12 mouse cellular contexts compared by ENCODE assay signal in genomic region chr9:56882818-56883217, GRCm38 (mm10). TPM values are rescaled to one million over a fixed set of nuclear protein-coding genes. Genes with fewer than 3 reads are reported as not detected.
A peak's percentile ranks its signal among the peaks of the same experiment; 100 is the strongest.
DNase-seq lines count a peak whose midpoint lies in the region; ATAC-seq and TF ChIP-seq lines count a peak whose summit lies in the region.
"Had no signal": no experiment of that assay in that cellular context is flagged by ENCODE, and none has a peak within 500 bp of the region (broad histone marks: within the 10 kb centered on the region; RNA-seq: fewer than 3 reads in every experiment).

No protein-coding gene starts in this region.

- 36% methylated on average over 12 of the region's 12 CpGs for WGBS in limb, embryonic 14.5 days

- no peaks in the 10 kb centered on the region for H3K9me3 ChIP-seq in limb, embryonic 14.5 days (ENCODE audit: control insufficient read depth, low read length)
- H3K9me3 ChIP-seq: forebrain, embryonic 12.5 days had no signal

- H3K9ac ChIP-seq in limb, embryonic 14.5 days (ENCODE audit: low read depth, low read length, severe bottlenecking) = no peak overlapping the region
- H3K9ac ChIP-seq: forebrain, embryonic 12.5 days had no signal

- peak; percentile 21 for DNase-seq in lung, postnatal 36 days
- no peak for DNase-seq in lung, postnatal 10 days
- peak; percentile 52 for DNase-seq in gastrocnemius, postnatal 10 days
- peak; percentile 74 for DNase-seq in heart, postnatal 10 days
- peak; percentile 74 for DNase-seq in limb, embryonic 14.5 days (ENCODE audit: low spot score)
- DNase-seq in cerebellum, adult 11 months = no peak
- DNase-seq: cerebellum, adult 8-10 months had no signal

- H3K36me3 ChIP-seq in limb, embryonic 14.5 days (ENCODE audit: control insufficient read depth, insufficient read depth, low read length) = peaks cover 45% of the 10 kb centered on the region
- H3K36me3 ChIP-seq: forebrain, embryonic 12.5 days had no signal

- TF ChIP-seq POLR2A in limb, embryonic 14.5 days (IDR thresholded peaks at IDR 0.05; ENCODE audit: borderline replicate concordance, extremely low read depth, insufficient read depth, insufficient read length) = no peak

- peaks cover 39% of the 10 kb centered on the region for H3K4me1 ChIP-seq in limb, embryonic 14.5 days (ENCODE audit: control insufficient read depth, insufficient read depth, low read length)
- H3K4me1 ChIP-seq: forebrain, embryonic 12.5 days had no signal

- H3K4me3 ChIP-seq in limb, embryonic 14.5 days (replicated peaks; ENCODE audit: low read length) = no peak overlapping the region
- H3K4me3 ChIP-seq: forebrain, embryonic 12.5 days had no signal

- ATAC-seq in limb, embryonic 14.5 days (ENCODE audit: low FRiP score, low read depth) = peak; percentile 10; the same call in 1 of the 2 replicates
- no peak for ATAC-seq in megakaryocyte, adult 5-6 weeks (ENCODE audit: poor library complexity, severe bottlenecking)
- ATAC-seq: hindbrain, embryonic 16.5 days had no signal

- no peaks in the 10 kb centered on the region for H3K27me3 ChIP-seq in limb, embryonic 14.5 days (ENCODE audit: control insufficient read depth, insufficient read depth, low read length)
- H3K27me3 ChIP-seq: forebrain, embryonic 12.5 days had no signal

- H3K4me2 ChIP-seq in limb, embryonic 14.5 days (replicated peaks; ENCODE audit: low read depth, low read length, severe bottlenecking) = no peak overlapping the region
- H3K4me2 ChIP-seq: forebrain, embryonic 12.5 days had no signal

- intact Hi-C loops in heart, postnatal 10 days (cut with DNase I) = loop anchor here (2.0 kb wide), 1 partner anchor 16 kb away; no protein-coding TSS in a partner anchor

- peak overlapping the region; percentile 88 for H3K27ac ChIP-seq in limb, embryonic 14.5 days (replicated peaks; ENCODE audit: low read depth, low read length)
- H3K27ac ChIP-seq: forebrain, embryonic 12.5 days; macrophage had no signal

RNA-seq across cellular contexts. Expression of gene Cspg4, which starts 18.0 kb away (rescaled TPM):
- total RNA-seq in gastrocnemius, postnatal 10 days (2021) = 10 to 100 TPM; 22.0 to 31.7 TPM
- 10 to 100 TPM; 42.6 to 43.4 TPM for total RNA-seq in heart, postnatal 10 days (2021)
- 59.9 and 80.6 TPM in 2 replicates for polyA plus RNA-seq in limb, embryonic 14.5 days (2012; rRNA removed)
- polyA plus RNA-seq in limb, embryonic 14.5 days (2014; fragmentation: Nextera tagmentation; extraction: Ambion mirVana) = 47.1 and 49.2 TPM in 2 replicates
- not detected in 2 replicates for total RNA-seq in megakaryocyte, adult 5-6 weeks (2015)
- not detected in 2 replicates for total RNA-seq in megakaryocyte, adult 5-6 weeks (2017)
- polyA plus RNA-seq: macrophage had no signal

RNA-seq across cellular contexts. Expression of gene Odf3l1, which starts 18.3 kb away (rescaled TPM):
- under 1 TPM; 0.72 to 0.82 TPM for total RNA-seq in gastrocnemius, postnatal 10 days (2021)
- under 1 TPM in 1 of 2 experiments, not detected in 1; 0.32 TPM for total RNA-seq in heart, postnatal 10 days (2021)
- 2.6 and 2.9 TPM in 2 replicates for polyA plus RNA-seq in limb, embryonic 14.5 days (2012; rRNA removed)
- polyA plus RNA-seq in limb, embryonic 14.5 days (2014; fragmentation: Nextera tagmentation; extraction: Ambion mirVana) = 1.7 and 1.8 TPM in 2 replicates
- total RNA-seq in megakaryocyte, adult 5-6 weeks (2015) = not detected in 2 replicates
- total RNA-seq in megakaryocyte, adult 5-6 weeks (2017) = not detected in 2 replicates
- total RNA-seq: left cerebral cortex, adult 18-20 months had no signal
- polyA plus RNA-seq: forebrain, embryonic 12.5 days; hindbrain, embryonic 16.5 days; macrophage had no signal

RNA-seq across cellular contexts. Expression of gene Snx33, which starts 45.4 kb away (rescaled TPM):
- 1 to 10 TPM; 7.0 to 9.3 TPM for total RNA-seq in gastrocnemius, postnatal 10 days (2021)
- total RNA-seq in heart, postnatal 10 days (2021) = 10 to 100 TPM; 11.5 to 13.1 TPM
- 11.4 and 12.8 TPM in 2 replicates for polyA plus RNA-seq in limb, embryonic 14.5 days (2012; rRNA removed)
- 8.1 and 11.2 TPM in 2 replicates for polyA plus RNA-seq in limb, embryonic 14.5 days (2014; fragmentation: Nextera tagmentation; extraction: Ambion mirVana)
- 3.6 and 4.0 TPM in 2 replicates for total RNA-seq in megakaryocyte, adult 5-6 weeks (2015)
- total RNA-seq in megakaryocyte, adult 5-6 weeks (2017) = 2.2 and 3.1 TPM in 2 replicates

RNA-seq across cellular contexts. Expression of gene Imp3, which starts 54.5 kb away (rescaled TPM):
- total RNA-seq in gastrocnemius, postnatal 10 days (2021) = 10 to 100 TPM; 43.0 to 46.6 TPM
- 10 to 100 TPM; 45.5 to 48.7 TPM for total RNA-seq in heart, postnatal 10 days (2021)
- 165 and 193 TPM in 2 replicates for polyA plus RNA-seq in limb, embryonic 14.5 days (2012; rRNA removed)
- polyA plus RNA-seq in limb, embryonic 14.5 days (2014; fragmentation: Nextera tagmentation; extraction: Ambion mirVana) = 88.8 and 95.2 TPM in 2 replicates
- 71.0 and 83.9 TPM in 2 replicates for total RNA-seq in megakaryocyte, adult 5-6 weeks (2015)
- total RNA-seq in megakaryocyte, adult 5-6 weeks (2017) = 34.2 and 54.6 TPM in 2 replicates

Comparison
In these comparisons a context has a peak if more than half of its experiments do, and no peak if none do; other contexts are left out.
1. DNase-seq: peak in lung, postnatal 36 days (single experiment), gastrocnemius, postnatal 10 days (single experiment), heart, postnatal 10 days (2 of 2) and limb, embryonic 14.5 days (single experiment); none in lung, postnatal 10 days (single experiment) and cerebellum, adult 11 months (single experiment).
2. RNA of gene Cspg4, which starts 18.0 kb away (total RNA-seq): 42.6 to 43.4 TPM in heart, postnatal 10 days and 22.0 to 31.7 TPM in gastrocnemius, postnatal 10 days; not detected in megakaryocyte, adult 5-6 weeks; every median in the first group is over 10 times any median in the second.